Mouse (Mus musculus) kidney, embryonic 14.5 days (tissue): ENCODE data around the gene Ubp1. TPM values are rescaled to one million over a fixed set of nuclear protein-coding genes. Genes with fewer than 3 reads are reported as not detected.
A peak's percentile ranks its signal among the peaks of the same experiment; 100 is the strongest.

Experiments used
- ATAC-seq: fragments of 200-750 bp; cut with Nextera tagmentation; 2 replicates; pipeline ENCODE4 v1.8.0; 2017; ENCODE audit warnings: moderate number of reproducible peaks, mild to moderate bottlenecking, moderate TSS enrichment, moderate library complexity; ENCODE audit not compliant: low FRiP score, low TSS enrichment
- H3K27ac ChIP-seq: fragments of 300-500 bp; sonication (generic); 2 replicates; pipeline ENCODE4 v1.5.1; 2014; ENCODE audit warnings: low read depth, mild to moderate bottlenecking, low read length, moderate library complexity, mixed read lengths
- H3K27me3 ChIP-seq: fragments of 300-500 bp; sonication (generic); 2 replicates; pipeline ENCODE4 v1.6.1; 2014; ENCODE audit warnings: mild to moderate bottlenecking, low read length; ENCODE audit not compliant: control insufficient read depth, insufficient read depth
- H3K36me3 ChIP-seq: fragments of 300-500 bp; sonication (generic); 2 replicates; pipeline ENCODE4 v1.6.1; 2014; ENCODE audit warnings: low read length, mixed read lengths; ENCODE audit not compliant: control insufficient read depth, insufficient read depth
- H3K4me1 ChIP-seq: fragments of 300-500 bp; sonication (generic); 2 replicates; pipeline ENCODE4 v1.6.1; 2014; ENCODE audit warnings: low read length, mixed read lengths; ENCODE audit not compliant: control insufficient read depth, insufficient read depth
- H3K4me2 ChIP-seq: fragments of 300-500 bp; sonication (generic); replicated peaks from 2 replicates; pipeline ENCODE4 v1.6.1; 2014; ENCODE audit warnings: low read depth, mild to moderate bottlenecking, low read length
- H3K4me3 ChIP-seq: fragments of 300-500 bp; sonication (generic); 2 replicates; pipeline ENCODE4 v1.5.1; 2014; ENCODE audit warnings: mild to moderate bottlenecking, low read length
- H3K9ac ChIP-seq: fragments of 300-500 bp; sonication (generic); 2 replicates; pipeline ENCODE4 v1.6.1; 2014; ENCODE audit warnings: low read depth, mild to moderate bottlenecking, low read length, moderate library complexity
- H3K9me3 ChIP-seq: fragments of 300-500 bp; sonication (generic); 2 replicates; pipeline ENCODE4 v1.6.1; 2016; ENCODE audit warnings: low read length; ENCODE audit not compliant: control insufficient read depth
- WGBS: fragments of 180-500 bp; shearing (Covaris S2); extraction: QIAGEN DNeasy Blood & Tissue Kit; methylation state at CpG from one replicate; pipeline ENCODE4 v1.1.7; 2014; 5-methylcytosine and 5-hydroxymethylcytosine counted together
- polyA plus RNA-seq: library from polyadenylated mRNA; unstranded; fragments of >200 nt; fragmentation: Nextera tagmentation; extraction: Ambion mirVana; gene quantifications from 2 replicates; pipeline ENCODE4 v1.2.1, GENCODE M21; 2014

Ubp1 gene
- polyA plus RNA-seq, 1 experiment from 2014 or later: 53.9 TPM

- Histone ChIP-seq H3K9me3 (no peaks in the 10 kb centered on the region), H3K4me1 (peaks cover 13% of the 10 kb centered on the region; the same call in 1 of the 2 replicates), H3K9ac (peak overlapping the region; percentile 96), H3K4me2 (peak overlapping the region; percentile 88), H3K4me3 (peak overlapping the region; percentile 98), H3K36me3 (no peaks in the 10 kb centered on the region), H3K27me3 (no peaks in the 10 kb centered on the region), H3K27ac (peak overlapping the region; percentile 90)
- ATAC-seq: peak; percentile 41
- under 1% methylated on average over 53 of the region's 91 CpGs for WGBS
These were observed 803 bp downstream of the Ubp1 start for GRCm38 (mm10) chr9:113931375-113932099.

DNA sequence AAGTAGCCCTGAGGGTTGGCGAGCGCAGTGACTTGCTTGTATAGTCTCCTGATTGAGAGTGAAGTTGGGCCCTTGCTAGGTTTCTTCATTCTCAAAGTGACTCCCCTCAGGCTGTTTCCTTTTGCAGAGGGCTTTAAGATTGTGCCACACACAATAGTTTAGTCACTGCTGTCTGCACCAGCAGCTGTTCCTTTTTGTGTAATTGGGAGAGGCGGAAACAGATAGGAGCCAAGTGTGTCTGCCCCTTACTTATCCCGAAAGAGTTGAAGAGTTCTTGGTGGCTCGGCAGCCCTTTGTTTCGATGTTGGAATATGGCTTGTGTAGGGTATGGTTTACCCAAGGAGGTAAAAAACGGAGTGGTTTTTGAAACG lies 1.4 kb downstream of the Ubp1 start:
- H3K36me3 ChIP-seq: no peaks in the 10 kb centered on the region

DNA sequence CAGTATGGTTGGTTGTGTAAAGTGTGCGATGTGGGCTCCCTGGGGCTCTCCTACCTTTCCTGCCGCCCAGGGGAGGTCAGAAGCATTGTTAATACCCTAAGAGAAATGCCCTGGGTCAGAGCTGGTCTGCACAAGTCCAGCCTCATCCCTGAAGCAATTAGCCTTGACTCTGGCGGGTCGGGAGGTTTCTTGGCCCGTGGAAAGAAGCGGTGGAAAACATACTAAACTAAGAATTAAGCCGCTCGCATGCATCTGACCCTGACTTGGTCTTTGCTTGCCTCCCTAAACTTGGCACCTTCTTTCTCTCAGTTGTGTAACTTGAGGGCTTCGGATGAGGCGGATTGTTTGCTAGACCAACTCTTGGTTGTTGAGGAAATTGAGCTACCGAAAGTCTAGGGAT lies 1.8 kb downstream of the Ubp1 start:
- H3K36me3 ChIP-seq: no peaks in the 10 kb centered on the region
- H3K27ac ChIP-seq: peak overlapping the region; percentile 90
- peak overlapping the region; percentile 88 for H3K4me2 ChIP-seq
- peak overlapping the region; percentile 98 for H3K4me3 ChIP-seq
- H3K27me3 ChIP-seq: no peaks in the 10 kb centered on the region
- 13% methylated on average over 11 of the region's 11 CpGs for WGBS
- no peaks in the 10 kb centered on the region for H3K9me3 ChIP-seq
- H3K4me1 ChIP-seq: peaks cover 13% of the 10 kb centered on the region; the same call in 1 of the 2 replicates
- H3K9ac ChIP-seq: peak overlapping the region; percentile 96
- ATAC-seq: no peak

More for the DNA sequence above, 1.4 kb downstream of the Ubp1 start:
- H3K27me3 ChIP-seq: no peaks in the 10 kb centered on the region
- no peaks in the 10 kb centered on the region for H3K9me3 ChIP-seq
- peak overlapping the region; percentile 98 for H3K4me3 ChIP-seq
- peak overlapping the region; percentile 90 for H3K27ac ChIP-seq
- WGBS: 2% methylated on average over 8 of the region's 8 CpGs
- H3K9ac ChIP-seq: peak overlapping the region; percentile 96
- H3K4me1 ChIP-seq: peaks cover 13% of the 10 kb centered on the region; the same call in 1 of the 2 replicates
- no peak for ATAC-seq
- peak overlapping the region; percentile 88 for H3K4me2 ChIP-seq

GRCm38 (mm10) chr9:113935638-113936037 lies 4.9 kb downstream of the Ubp1 start:
- WGBS: 46% methylated on average over 5 of the region's 5 CpGs
- Histone ChIP-seq H3K27ac (no peak overlapping the region), H3K4me2 (no peak overlapping the region), H3K9ac (no peak overlapping the region), H3K27me3 (no peaks in the 10 kb centered on the region), H3K4me3 (no peak overlapping the region), H3K36me3 (no peaks in the 10 kb centered on the region), H3K9me3 (no peaks in the 10 kb centered on the region), H3K4me1 (peaks cover 13% of the 10 kb centered on the region; the same call in 1 of the 2 replicates)
- ATAC-seq: no peak

DNA sequence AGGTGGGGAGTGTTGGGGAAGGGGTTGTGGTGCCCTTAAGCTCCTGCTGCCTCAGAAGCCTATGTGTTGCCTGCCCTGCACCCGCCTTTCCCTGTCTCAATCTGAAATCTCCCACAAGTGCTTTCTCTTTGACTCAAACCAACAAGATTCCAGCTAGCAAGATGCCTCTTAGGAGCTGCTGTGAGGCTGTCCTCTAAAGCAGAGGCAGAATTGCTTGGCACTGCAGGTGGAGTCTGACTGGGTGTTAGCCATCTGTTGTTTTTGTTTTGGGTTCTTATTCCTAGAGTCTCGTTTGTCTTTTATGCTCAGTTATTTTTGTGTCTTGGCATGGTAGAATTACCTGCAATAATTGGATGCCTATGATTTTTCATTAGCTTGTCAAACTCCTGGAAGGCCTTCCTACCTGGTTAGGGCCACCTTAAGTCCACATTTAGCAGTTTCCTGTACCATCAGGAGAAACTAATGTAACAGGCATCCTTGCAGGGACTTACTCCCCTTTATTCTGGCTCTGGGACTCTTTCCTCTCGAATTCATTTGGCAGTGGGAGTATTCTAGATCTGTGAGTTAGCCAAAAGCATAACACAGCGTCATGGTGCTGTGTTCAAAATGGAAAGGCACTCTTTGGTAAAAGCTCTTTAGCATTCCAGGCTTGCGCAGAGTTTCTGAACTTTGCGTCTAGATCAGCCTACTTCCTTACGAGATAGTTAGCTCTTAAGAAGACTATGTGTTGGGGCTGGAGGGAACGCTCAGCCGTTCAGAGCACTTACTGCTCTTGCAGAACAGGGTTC lies 8.5 kb downstream of the Ubp1 start:
- Histone ChIP-seq H3K36me3 (no peaks in the 10 kb centered on the region), H3K4me1 (0 out of 2 replicates have a peak, but pooled peaks cover 7% of the 10 kb centered on the region), H3K27me3 (no peaks in the 10 kb centered on the region), H3K4me3 (no peak overlapping the region), H3K27ac (no peak overlapping the region), H3K4me2 (no peak overlapping the region), H3K9ac (no peak overlapping the region), H3K9me3 (no peaks in the 10 kb centered on the region)
- 84% methylated on average over 9 of the region's 9 CpGs for WGBS
- no peak for ATAC-seq

GRCm38 (mm10) chr9:113941103-113941805 lies 10.5 kb downstream of the Ubp1 start:
- no peak overlapping the region for H3K4me3 ChIP-seq
- H3K9me3 ChIP-seq: no peaks in the 10 kb centered on the region
- no peak overlapping the region for H3K27ac ChIP-seq
- no peaks in the 10 kb centered on the region for H3K27me3 ChIP-seq
- no peak overlapping the region for H3K9ac ChIP-seq
- WGBS: 90% methylated on average over 3 of the region's 3 CpGs
- ATAC-seq: no peak
- no peaks in the 10 kb centered on the region for H3K4me1 ChIP-seq
- H3K4me2 ChIP-seq: no peak overlapping the region
- H3K36me3 ChIP-seq: peaks cover 11% of the 10 kb centered on the region

DNA sequence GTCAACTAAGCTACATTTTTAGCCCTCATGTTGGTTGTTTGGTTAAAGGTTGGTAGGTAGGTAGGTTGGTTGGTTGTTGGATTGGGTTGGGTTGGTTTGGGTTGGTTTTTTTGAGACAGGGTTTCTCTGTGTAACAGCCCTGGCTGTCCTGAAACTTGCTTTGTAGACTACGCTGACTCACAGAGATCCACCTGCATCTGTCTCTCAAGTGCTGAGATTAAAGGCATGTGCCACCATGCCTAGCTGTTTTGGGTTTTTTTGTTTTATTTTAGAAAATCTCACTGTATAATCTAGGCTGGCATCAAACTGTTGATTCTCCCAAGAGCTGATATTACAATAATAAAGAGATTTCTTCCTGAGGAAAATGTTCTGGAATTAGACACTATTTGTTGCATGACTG lies 12.6 kb downstream of the Ubp1 start:
- Histone ChIP-seq H3K9ac (no peak overlapping the region), H3K4me2 (no peak overlapping the region), H3K4me3 (no peak overlapping the region), H3K4me1 (no peaks in the 10 kb centered on the region), H3K36me3 (peaks cover 27% of the 10 kb centered on the region), H3K27me3 (no peaks in the 10 kb centered on the region), H3K27ac (no peak overlapping the region), H3K9me3 (no peaks in the 10 kb centered on the region)
- 93% methylated on average over 1 of the region's 1 CpGs for WGBS
- no peak for ATAC-seq

DNA sequence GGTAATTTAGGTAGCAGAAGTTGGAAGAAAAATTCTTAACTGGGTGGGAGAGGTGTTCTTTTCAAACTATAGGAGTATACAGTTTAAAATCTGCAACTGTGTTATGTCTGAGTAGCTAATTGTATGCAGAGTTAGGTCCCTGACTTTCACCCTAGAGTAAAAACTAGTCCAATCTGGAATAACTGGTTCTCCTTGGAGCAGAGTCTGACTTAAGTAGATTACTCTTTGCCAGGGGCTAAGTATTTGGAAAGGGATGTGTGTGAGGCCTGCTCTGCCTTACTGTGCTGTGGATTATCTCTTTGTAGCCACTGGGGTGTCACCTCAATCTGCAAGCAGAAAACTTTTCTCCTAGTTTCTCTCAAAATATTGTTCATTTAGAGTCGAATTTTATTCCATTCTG lies 16.5 kb downstream of the Ubp1 start:
- no peaks in the 10 kb centered on the region for H3K27me3 ChIP-seq
- no peak overlapping the region for H3K27ac ChIP-seq
- H3K9me3 ChIP-seq: no peaks in the 10 kb centered on the region
- H3K9ac ChIP-seq: no peak overlapping the region
- H3K4me1 ChIP-seq: no peaks in the 10 kb centered on the region
- H3K4me2 ChIP-seq: no peak overlapping the region
- 82% methylated on average over 1 of the region's 1 CpGs for WGBS
- no peak overlapping the region for H3K4me3 ChIP-seq
- ATAC-seq: no peak
- peaks cover 37% of the 10 kb centered on the region for H3K36me3 ChIP-seq
